Mouse (Mus musculus) left cerebral cortex, postnatal 14 days (tissue): ENCODE measurements around the gene Abcb7. TPM values are rescaled to one million over a fixed set of nuclear protein-coding genes. Genes with fewer than 3 reads are reported as not detected.
"Not testable (repeated sequence)": the region's sequence is repeated elsewhere in the genome, so short reads cannot be mapped to it uniquely, and the experiment has no call there.

Experiments
- DNase-seq, 2 experiments: peaks; one replicate each; pipeline ENCODE4 v3.0.0; 2021 to 2022; ENCODE audit warnings: low spot score in 2 of 2, mixed read lengths in 1 of 2
- intact Hi-C: fragments of 180-260 bp; cut with DNase I; formaldehyde crosslinking; loops from one replicate; pipeline ENCODE4 v1.15.1; 2025
- long read RNA-seq, 2 experiments: library from polyadenylated mRNA; stranded (forward); transcript quantifications; one replicate each; pipeline ENCODE4 v2.0.0; 2021
- total RNA-seq, 2 experiments: library from RNA; stranded (reverse); gene quantifications; 2 replicates each; pipeline ENCODE4 v1.2.3; 2021

Gene Abcb7
- 10 to 100 TPM; 19.0 to 21.5 TPM for total RNA-seq
- long read RNA-seq, experiment 1, full-length matches to known transcripts, result 2 of 3 reads
- long read RNA-seq, experiment 1, partial matches to known transcripts, result 0 of 3 reads
- long read RNA-seq, experiment 1, other reads (novel, unspliced or antisense), result 1 of 3 reads
- long read RNA-seq, experiment 2, full-length matches to known transcripts, result 4 of 79 reads
- long read RNA-seq, experiment 2, partial matches to known transcripts, result 0 of 79 reads
- long read RNA-seq, experiment 2, other reads (novel, unspliced or antisense), result 75 of 79 reads

DNA sequence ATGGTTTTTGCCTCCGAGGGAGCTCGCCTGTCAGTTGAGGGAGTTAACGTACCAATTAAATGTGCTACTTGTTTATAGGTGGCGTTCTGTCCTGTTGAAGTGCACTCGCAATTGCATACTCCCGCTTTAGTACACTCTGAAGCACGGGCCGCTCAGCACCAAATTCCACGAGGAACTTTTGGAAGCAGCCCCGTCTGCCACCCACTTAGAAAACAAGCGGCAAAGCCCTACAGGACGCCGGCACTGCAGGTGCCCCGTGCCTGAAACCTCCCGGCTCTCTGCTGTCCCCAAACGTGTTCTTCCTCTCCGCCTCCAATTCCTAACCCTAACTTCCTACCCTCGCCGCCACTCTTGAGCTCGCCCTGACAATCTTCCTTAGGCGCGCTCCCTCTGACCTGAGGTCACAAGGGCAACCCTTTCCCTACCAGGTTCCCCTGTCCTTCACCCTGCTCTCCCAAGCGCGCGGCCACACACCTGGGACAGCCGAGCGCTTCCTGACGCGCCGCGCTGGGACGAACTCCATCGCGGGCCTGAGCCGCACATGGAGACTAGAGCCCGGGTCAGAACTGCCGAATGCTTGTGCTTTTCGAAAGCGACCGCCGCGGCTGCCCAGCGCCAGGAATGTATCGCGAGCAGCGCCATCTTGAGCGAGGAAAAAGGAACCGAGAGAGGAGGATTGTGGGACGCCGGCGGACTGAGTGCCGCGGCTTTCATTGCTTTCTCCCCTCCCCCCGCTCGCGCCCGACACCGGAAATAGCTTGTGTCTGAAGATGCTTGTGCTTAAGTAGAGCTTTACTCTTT, at the start of gene Abcb7:
TSS of gene Abcb7 (minus strand) at position 674 of the 801 bp plus-strand sequence.
- DNase-seq, result peak; percentile 87 to 88
- intact Hi-C loops, result loop anchor here (10.0 kb wide), 1 partner anchor 591 kb away; no protein-coding TSS in a partner anchor

DNA sequence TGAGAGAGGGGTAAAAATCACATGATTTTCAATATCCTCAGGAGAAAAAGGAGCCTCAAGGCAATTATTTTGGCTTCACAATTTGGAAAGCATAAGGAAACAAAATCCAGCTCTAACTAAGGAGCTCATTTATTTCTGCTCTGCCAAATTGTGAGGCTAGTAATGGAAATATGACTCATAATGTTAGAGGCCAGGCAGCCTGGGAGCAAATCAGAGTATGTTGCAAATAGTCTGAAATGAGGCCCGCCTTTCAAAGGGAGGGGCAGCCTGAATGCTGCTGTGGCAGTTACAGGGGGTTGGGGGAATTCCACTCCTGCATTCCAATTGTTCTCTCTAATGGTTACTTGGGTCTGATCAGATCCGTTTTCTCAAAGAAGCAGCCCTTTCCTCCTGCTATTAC, 48.1 kb upstream of the Abcb7 start:
- DNase-seq, result no peak
- intact Hi-C loops, result no loop called here

DNA sequence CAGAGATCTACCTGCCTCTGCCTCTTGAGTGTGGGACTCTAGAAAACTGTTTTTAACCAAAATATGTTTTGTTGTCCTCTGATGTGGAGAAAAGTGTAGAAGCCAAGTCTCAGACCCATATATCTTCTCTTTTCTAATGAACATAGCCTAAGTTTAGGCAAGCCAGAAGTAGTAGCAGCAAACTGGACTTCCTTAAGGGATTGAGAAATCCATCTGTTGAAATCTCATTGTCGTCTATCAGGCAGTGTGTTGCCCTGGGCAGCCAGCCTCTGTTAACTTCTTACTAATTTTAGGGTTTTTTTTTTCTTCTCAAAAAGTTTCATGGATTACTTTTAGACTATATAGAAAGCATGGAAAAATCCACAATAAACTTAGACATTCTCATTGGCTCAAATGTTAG, 38.8 kb upstream of the Abcb7 start:
- no peak for DNase-seq
- intact Hi-C loops, result no loop called here

DNA sequence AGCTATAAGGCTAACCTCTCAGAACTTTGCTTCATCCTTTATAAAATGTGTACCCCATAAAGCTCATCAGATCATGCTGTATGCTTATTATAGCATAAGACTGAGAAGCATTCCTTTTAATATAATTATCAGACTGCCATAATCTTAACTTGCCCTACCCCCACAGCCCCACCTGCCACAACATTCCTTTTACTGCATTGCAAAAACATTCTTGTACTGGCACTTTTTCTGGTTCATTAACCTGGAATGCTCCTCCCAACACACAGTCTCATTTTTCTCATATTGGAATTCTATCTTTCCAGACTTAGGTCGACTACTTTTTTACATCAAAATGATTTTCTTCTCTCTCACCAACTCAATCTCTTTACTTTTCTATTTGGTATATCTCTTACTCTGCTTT, 19.8 kb upstream of the Abcb7 start:
- intact Hi-C loops, result no loop called here
- no peak for DNase-seq

DNA sequence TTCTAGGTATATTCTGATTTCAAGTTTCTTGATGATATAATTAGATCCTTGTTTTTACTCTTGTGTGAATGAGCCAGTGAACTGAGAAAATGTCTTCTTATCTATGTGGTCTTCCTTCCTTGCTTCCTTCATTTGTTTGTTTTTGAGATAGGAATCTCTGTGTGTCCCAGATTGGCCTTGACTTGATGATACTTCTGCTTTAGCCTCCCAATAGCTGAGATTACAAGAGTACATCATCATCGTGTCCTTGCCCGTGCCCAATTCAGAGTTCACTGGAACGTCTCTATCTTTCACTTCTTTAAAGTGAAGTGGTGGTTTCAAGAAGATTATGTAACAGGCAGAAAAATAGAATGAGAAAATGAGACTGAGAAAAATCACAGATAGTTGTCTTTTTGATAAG, 14.5 kb upstream of the Abcb7 start:
- intact Hi-C loops, result no loop called here
- no peak for DNase-seq

DNA sequence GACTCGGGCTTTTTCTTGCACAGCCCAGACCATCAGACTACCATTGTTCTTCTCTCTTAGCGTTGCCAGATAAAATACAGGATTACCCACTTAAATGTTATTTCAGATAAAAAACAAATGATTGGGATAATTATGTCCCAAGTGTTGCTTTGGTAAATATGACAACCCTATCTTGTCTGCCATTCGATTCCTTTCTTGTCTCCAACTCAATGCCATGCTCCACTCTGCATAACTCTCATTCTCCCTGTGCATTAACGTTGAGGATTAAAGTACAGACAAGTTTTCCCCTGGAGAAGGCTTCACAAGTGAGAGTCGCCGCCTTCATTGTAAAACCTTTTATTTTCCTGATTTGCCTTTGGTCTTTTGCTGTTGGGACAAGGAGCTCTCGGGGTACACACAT, 339 bp upstream of the Abcb7 start:
- intact Hi-C loops, result loop anchor here (10.0 kb wide), 1 partner anchor 591 kb away; no protein-coding TSS in a partner anchor
- no peak for DNase-seq

DNA sequence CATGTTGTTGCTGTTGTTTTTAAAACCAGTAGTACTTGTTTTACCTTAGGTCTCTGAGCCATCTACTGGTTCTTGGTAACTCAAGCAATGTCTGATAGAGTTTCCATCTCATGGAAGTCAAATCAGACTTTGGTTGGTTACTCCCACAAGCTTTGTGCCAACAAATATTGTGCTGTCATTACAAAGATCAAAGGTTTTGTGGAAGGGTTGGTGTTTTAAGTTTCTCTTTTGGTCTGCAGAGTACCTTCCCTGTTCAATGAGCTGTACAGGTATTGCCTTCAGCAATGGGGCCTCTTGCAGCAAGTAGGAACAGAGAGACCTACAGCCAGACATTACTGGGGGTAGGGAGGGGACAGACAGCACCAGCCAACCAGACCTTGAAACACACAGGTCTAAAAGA, 5.5 kb downstream of the Abcb7 start:
- intact Hi-C loops, result no loop called here
- DNase-seq, result no peak

DNA sequence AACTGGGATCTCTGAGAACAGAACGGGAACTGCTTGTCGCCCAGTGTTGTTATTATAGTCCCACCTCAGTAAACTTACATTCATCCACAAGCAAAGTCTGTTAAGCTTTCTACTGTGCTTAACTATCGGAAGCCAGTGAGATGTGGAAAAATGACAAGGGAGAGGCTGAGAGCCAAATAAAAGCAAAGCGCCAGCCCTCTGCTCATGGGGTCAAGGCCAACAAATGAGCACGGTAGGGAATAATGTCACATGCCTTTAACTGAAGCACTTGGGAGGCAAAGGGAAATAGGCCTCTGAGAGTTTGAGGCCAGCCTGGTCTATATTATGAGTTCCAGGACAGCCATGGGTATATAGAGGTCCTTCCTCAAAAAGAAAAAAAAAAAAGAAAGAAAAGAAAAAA, 11.2 kb downstream of the Abcb7 start:
- DNase-seq, result no peak
- intact Hi-C loops, result no loop called here

DNA sequence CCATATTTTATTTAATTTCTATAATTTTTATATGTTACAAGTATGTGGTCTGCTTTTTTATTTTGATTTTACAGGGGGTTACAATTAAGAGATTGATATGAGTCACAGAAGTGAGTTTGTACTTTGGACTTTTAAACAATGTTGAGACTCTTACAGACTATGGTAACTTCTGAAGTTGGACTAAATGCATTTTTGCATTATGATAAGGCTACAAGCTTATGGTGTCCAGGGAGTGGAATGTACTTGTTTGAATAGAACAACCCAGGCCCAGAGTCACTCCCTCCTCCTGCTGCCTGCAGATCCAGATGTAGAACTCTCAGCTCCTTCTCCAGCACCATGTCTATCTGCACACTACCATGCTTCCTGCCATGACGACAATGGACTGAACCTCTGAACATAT, 12.5 kb downstream of the Abcb7 start:
- intact Hi-C loops, result no loop called here
- DNase-seq, result no peak

DNA sequence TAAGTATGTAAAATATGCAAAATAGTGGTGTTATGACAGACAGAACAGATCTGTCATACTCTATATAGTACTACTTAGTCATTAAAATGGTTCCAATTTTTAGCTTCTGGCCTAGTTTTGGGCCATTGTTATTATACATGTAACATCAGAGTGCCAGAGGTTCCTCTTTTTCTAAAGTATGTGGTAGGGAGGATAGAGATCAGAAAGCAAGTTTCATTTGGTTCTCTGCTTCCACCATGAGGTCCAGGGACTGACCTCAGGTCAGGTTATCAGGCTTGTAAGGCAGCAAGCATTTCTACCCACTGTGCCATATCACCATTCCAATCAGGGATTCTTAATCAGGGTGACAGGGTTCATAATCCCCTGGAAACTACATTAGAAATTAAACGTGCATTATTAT, 16.1 kb downstream of the Abcb7 start:
- no peak for DNase-seq
- intact Hi-C loops, result no loop called here

DNA sequence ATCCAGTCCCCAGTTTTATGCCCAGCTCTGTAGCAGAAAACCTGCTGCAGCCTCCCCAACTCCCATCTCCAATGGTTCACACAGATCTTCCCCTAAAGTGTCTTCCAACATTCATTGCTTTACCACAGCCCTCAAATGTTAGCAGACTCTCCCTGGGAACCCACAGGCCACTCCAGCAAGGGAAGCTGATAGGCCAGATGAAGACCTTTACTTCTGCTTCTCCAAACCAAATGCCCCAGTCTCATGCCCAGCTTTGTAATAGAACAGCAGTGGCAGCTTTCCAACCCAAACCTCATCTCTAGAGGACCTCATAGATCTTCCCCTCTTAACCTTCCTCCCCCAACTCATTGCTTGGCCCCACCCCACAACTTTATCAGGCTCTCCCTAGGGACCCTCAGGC, 54.0 kb downstream of the Abcb7 start:
- intact Hi-C loops, result no loop called here

DNA sequence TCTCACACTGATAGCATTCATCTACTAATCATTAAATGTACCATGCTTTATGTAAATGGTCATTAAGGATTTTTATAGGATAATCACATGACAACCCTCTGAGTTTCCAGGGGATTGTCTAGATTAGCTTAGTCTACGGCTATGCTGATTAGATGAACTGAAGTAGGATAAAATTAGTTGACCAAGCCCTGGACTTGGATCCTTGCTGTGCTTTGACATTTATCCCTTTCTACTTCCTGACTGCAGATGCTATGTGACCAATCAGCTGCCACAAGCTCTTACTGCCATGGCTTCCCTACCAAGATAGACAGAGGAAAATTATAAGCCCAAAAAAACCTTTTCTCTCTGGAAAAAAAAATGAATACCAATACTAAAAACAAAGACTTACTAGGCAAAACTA, 57.8 kb downstream of the Abcb7 start:
- intact Hi-C loops, result no loop called here
- DNase-seq, result no peak

More for the DNA sequence above, 54.0 kb downstream of the Abcb7 start:
- no peak for DNase-seq

DNA sequence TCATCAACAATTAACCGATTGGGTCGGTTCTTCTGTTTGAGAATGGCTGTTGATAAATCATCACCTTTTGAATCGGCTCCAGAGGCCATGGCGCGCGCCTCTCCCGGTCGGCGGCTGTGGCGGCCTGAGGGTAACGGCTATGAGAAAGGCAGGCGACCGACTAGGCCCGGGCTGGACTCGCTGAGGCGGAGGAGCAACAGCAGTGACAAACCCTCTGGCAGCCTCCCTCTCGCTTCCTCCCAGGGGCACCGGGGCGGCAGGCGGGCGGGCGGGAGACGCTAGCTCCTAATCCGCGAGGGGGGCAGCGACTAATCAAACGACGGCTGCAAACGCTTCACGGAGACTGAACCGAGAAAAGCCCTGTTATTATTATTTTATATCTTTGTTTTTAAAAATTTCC, 65.5 kb downstream of the Abcb7 start:
- intact Hi-C loops, result not testable (repeated sequence)
- DNase-seq, result peak in 1 of 2 experiments; percentile 3

DNA sequence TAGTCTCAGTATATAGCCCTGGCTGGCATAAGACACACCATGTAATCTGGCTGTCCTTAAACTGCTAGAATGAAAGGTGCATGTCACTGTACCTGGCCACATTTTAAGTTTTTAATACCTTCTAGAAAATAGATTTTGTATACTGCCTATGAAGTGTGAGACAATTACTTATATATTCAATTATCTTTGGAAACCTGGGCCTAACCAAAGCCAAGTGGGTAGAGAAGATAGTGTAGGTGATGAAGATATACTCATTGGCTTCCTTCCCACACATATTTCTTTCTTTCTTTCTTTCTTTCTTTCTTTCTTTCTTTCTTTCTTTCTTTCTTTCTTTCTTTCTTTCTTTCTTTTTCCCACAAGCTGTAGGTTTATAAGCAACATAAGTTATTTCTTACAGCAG, 121.9 kb downstream of the Abcb7 start:
- intact Hi-C loops, result no loop called here
- no peak for DNase-seq

DNA sequence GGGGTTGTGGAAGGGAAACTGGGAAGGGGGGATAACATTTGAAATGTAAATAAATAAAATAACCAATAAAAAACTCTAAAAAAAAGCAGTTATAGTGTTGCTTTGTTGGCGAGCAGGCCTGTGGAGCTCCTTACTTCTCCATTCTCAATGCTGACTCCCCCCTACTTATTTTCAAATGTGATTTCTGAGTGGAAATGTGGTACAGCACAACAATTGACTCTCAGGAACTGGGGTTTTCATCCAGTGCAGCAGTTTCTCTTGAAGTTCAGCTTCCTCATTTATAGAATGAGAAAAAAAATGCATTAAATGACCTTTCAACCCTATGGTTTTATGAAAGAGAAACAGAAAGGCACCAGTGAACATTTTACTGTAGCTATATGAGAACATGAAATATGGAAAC, 133.8 kb downstream of the Abcb7 start:
- no peak for DNase-seq
- intact Hi-C loops, result no loop called here

DNA sequence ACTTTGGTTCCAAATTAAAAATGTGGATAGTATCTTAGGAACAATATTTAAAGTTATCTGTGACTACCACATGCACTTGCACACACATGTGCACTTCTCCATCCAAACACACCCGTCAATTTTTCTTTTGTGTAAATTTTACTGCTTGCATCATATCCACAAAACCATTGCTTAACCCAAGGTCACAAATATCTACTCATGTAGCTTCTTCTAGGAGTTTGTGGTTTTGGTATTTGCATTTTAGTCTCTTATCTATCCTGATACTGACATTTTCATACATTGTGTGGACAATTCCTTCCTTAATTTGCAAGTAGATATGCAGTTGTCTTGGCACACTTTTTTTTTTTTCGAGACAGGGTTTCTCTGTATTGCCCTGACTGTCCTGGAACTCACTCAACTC, 149.3 kb downstream of the Abcb7 start:
- intact Hi-C loops, result no loop called here
- DNase-seq, result no peak

DNA sequence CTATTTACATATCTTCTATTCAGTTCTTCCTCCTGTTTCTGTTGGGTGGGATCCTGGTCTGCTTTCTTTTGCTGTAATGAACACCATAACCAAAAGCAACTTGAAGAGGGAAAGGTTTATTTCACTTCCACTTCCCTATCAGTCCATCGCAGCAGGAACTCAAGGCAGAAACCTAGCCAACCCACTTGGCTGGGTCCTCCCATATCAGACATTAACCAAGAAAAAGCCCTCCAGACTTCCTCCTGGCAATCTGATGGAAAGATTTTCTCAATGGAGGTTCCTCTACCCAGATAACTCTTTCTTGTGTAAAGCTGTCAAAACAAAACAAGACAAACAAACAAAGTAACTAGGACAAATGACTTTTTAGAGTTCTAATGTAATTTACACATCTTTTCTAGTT, 151.2 kb downstream of the Abcb7 start:
- no peak for DNase-seq
- intact Hi-C loops, result no loop called here

DNA sequence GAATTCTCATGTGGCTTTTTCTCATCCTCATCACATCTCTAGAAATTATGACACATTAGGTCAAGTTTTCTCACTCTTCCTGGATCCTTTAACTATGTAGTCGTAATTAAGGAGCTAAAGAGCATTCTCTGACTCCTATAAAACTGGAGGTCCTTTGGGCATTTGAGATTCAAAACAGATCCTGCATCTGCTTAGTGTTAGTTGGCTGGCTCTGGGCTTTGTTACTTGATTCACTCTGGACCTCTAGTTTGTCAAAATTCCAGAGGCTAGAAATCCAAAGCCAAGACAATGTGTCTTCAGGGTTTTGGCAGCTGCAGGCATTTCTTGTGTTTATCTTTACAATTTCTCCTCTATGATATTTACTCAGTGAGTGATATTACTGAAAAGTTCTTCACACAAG, 157.1 kb downstream of the Abcb7 start:
- no peak for DNase-seq

More for the DNA sequence above, 157.1 kb downstream of the Abcb7 start:
- intact Hi-C loops, result no loop called here
